Mouse (Mus musculus) CH12.LX (cell line): ENCODE measurements around the gene Cd36.

Experiments
- CTCF ChIP-seq, 2 experiments: IDR thresholded peaks in 1 of 2; conservative IDR thresholded peaks in 1 of 2; 2 replicates each; pipeline ENCODE4 v1.5.1; 2011 to 2012; ENCODE audit warnings: low read depth in 2 of 2, low read length in 2 of 2, improper control_type of control experiment in 1 of 2, inconsistent platforms in 1 of 2, mild to moderate bottlenecking in 1 of 2, moderate library complexity in 1 of 2
- ETS1 ChIP-seq: conservative IDR thresholded peaks from 2 replicates; pipeline ENCODE4 v1.6.1; 2012; ENCODE audit warnings: low read depth, mild to moderate bottlenecking, inconsistent platforms, low read length, improper control_type of control experiment, moderate library complexity
- HCFC1 ChIP-seq: IDR thresholded peaks from 2 replicates; pipeline ENCODE4 v1.6.1; 2012; ENCODE audit warnings: low read depth, mild to moderate bottlenecking, inconsistent platforms, low read length, improper control_type of control experiment
- MXI1 ChIP-seq: IDR thresholded peaks from 2 replicates; pipeline ENCODE4 v1.6.1; 2011; ENCODE audit warnings: mild to moderate bottlenecking, low read depth, low read length, improper control_type of control experiment
- POLR2A ChIP-seq: IDR thresholded peaks from 2 replicates; pipeline ENCODE4 v1.6.1; 2011; ENCODE audit warnings: low read depth, mild to moderate bottlenecking, improper control_type of control experiment, low read length
- TBP ChIP-seq: conservative IDR thresholded peaks from 2 replicates; pipeline ENCODE4 v1.6.1; 2011; ENCODE audit warnings: low read depth, low read length, improper control_type of control experiment
- USF1 ChIP-seq: IDR thresholded peaks from 2 replicates; pipeline ENCODE4 v1.6.1; 2014; ENCODE audit warnings: low read depth, mild to moderate bottlenecking, inconsistent platforms, low read length, improper control_type of control experiment
- ZMIZ1 ChIP-seq: IDR thresholded peaks from 2 replicates; pipeline ENCODE4 v1.6.1; 2012; ENCODE audit warnings: low read depth, mild to moderate bottlenecking, inconsistent platforms, low read length, improper control_type of control experiment

GRCm38 (mm10) chr5:17893577-17894172 lies 5.1 kb upstream of the Cd36 start:
- TF ChIP-seq CTCF (conservative IDR thresholded peaks at IDR 0.05 in 1 of 2, IDR thresholded peaks at IDR 0.05 in 1 of 2; ENCODE audit: low read depth in 2 of 2, low read length in 2 of 2) (no peak), ETS1 (no peak), TBP (no peak), HCFC1 (no peak), ZMIZ1 (no peak), MXI1 (no peak), USF1 (no peak), POLR2A (no peak)
